Mouse (Mus musculus) gastrocnemius, postnatal 25 days (tissue): ENCODE results near the gene Ypel2. TPM values are rescaled to one million over a fixed set of nuclear protein-coding genes. Genes with fewer than 3 reads are reported as not detected.

Source experiments
- DNase-seq: peaks from one replicate; pipeline ENCODE4 v3.0.0; 2022
- total RNA-seq, 2 experiments: library from RNA; stranded (reverse); gene quantifications; 1 replicate in 1 of 2; 2 replicates in 1 of 2; pipeline ENCODE4 v1.2.3; 2021

Ypel2 gene
- total RNA-seq, 2 experiments from 2014 or later = 3.7 to 8.0 TPM

DNA sequence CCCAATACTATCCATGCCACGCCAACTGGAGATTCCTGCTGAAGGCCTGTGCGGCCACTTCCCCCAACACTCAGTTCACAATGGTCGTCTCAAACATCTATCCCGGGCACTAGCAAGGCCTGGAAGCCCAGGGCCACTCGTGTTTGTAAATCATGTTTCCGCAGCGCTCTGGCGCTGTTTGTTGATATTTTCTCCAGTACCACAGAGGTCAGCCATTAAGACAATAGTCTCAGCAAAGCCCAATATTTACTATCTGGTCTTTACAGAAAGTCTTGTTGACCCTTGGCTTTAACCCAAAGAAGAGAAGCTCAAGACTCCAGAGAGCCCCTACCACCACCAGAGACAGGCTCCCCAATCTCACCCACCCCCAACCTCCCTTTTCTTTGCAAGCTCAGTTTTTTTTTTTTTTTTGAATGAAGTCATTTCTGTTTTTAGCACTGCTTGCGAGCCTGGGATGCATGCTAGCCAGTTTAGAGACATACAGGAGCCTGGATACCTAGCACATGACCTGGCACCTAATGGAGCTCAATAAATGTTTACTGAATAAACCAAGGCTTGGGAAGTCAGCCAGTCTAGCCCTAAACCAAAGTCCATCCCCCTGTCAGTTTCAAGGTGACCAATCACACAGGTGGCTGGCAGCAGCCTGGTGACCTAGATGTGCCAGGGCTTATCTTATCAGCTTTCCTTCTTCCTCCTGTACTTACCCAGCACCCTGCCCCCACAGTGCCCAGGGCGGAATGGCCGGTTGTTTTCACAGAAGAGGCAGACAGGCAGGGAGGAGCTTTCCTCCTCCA is 31.8 kb downstream of the Ypel2 start:
- no peak for DNase-seq

DNA sequence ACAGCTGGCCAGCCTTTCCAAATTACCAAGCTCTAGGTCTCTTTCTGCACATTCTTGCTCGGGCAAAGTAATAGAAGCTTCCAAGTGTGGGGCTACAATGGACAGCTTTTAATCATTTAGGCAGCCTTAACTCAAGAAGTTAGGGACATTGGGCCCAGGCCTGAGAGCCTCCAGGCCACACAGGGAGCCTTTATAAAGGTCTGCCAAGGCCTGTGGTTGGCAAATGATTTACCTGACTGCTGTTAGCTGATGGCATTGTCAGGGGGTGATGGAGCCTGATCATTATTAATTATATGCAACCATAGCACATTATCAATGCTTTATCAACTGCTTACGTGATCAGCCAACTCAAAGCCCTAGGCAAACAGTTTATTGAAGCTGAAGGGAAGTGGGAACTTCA is 33.2 kb downstream of the Ypel2 start:
- DNase-seq = no peak

DNA sequence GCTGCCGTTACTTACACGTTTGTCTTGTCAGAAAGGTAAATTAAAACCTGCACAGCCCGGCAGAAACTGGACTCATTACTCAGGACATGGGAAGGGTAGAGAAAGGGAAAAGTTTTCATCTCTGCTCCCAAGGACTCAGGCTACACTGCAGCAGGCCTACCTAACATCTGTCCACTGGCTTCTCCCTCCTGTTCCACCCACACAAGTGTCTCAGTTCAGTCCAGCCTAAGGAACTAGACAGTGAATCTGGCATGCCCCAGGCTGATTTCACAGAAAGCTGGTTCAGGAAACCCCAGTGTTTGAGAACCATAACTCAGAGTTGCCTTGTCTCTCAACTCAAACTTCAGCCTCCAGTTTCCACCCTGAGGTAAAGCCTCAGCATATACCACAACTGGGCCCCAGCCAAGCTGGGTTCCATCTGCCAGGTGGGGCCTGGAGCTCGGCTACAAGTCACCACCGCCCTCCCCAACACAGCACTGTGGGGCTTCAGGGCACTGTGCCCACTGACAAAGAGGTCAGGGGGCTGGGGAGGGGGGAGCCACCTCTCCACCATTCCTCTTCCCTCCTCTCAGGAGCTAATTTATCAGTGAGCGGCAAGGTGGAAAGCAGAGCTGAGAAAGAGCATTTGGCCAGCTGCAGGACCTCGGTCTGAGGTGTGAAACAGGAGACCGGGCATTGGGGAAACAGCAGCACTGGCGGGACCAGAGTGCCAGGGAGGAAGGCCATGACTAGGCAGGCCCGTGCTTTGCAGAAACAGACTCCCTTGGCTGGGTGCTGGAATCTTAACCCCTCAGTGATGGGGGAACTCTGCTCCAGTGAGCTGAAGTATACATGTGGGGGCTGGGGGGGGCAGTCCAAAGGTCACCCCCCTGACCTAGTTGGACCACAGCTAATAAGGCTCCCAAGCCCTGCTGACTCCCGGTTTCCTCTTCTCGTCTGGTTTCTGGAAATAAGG is 34.5 kb downstream of the Ypel2 start:
- DNase-seq = peak; percentile 56

DNA sequence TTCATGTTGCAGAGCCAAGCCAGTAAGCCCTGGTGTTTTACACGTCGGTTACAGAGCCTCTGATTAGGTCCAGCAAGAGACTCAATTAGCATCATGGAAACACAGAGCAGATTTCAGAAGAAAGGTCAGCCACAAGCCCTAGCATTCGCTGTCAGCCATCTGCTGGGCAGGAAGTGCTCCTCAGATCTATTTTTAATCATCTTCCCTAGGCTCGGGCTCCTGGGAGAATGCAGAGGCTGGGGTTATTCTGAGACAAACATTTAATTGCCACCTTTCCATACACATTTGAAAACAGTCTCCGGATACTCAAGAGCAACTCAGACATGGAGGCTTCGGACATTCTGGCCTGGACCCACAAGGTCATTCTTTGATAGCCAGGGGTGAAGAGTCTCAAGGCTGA is 35.3 kb downstream of the Ypel2 start:
- peak; percentile 35 for DNase-seq

DNA sequence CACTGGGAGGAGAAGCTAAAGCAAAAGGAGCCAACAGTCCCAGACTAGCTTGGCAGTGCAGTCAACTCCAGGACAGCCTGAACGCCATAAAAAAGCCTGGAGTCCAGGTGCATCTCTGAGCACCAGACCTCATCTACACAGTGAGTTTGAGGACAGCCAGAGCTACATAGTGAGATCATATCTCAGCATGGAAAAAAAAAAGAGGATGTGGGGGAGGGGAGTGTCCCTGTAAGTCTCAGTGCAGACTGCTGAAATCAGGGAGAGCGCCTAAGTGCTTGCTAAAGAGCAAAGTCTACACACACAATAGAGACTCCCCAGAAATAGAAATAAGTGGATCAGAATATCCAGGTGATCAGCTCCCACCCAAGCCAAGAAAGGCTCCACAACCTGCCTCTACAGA is 37.1 kb downstream of the Ypel2 start:
- no peak for DNase-seq

DNA sequence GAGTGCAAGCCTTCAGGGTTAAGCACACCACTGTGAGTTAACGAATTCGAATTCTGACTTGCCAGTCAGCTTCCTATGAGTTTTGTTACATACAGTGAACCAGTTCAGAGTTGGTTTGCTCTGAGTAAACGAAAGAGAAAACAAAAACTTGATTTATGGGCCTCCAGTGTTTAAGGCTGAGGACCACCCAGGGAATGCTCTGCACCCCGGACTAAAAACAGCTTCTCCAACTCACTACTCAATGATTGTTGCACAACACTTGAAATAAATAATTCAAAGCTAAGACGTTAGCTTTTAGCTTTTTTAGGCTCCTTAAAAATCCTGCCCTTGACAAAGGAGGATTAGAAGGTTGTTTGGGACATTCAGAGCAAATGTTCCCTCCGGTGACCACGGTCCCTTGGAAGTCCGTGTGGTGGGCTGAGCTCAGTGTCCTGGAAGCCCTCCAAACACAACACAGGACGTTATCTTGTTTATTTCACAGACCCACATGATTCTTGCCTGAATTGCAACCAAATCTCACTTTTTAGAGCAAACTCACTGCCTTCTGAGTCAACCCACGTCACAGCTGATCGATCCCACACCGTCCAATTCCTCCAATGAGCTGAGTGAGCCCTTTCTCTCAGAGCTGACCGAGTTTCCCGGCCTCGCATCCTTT is 38.8 kb downstream of the Ypel2 start:
- no peak for DNase-seq

DNA sequence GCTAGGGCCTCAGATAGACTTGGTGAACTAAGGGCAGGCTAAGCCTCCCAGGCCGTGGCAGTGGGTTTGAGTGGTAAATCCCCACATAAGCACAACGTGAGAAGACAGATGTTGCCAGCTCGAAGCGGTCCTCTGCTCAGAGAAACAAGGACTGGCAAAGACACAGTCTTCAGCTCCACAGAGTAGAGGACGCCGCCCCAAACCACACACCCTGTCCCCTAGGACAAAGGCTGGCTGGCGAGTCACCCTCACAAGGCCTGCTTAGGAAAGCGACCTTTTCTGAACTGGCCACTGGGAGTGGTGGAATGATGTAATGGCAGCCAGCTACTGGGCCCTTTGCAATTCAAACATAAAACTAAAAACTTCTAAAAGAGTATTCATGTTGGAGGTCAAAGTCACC is 40.4 kb downstream of the Ypel2 start:
- DNase-seq = peak; percentile 67

DNA sequence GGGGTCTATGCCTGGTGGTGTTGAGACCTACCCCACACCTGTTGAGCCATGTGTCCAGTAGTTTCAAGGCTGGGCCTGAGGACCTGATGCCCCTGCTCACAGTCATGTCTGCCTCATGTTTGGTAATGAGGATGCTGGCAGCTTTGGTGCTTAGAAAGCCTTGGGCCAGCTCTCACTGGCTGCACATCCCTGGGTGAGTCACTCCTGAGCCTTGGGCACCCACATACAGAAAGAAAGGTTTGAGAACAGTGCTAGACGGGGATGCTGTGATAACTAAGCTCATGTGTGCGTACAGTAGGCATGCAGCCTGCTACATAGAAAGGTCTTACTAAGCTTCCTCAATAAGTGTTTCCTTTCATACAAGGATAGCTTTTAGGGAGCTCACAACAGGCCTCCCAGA is 40.8 kb downstream of the Ypel2 start:
- DNase-seq = no peak

DNA sequence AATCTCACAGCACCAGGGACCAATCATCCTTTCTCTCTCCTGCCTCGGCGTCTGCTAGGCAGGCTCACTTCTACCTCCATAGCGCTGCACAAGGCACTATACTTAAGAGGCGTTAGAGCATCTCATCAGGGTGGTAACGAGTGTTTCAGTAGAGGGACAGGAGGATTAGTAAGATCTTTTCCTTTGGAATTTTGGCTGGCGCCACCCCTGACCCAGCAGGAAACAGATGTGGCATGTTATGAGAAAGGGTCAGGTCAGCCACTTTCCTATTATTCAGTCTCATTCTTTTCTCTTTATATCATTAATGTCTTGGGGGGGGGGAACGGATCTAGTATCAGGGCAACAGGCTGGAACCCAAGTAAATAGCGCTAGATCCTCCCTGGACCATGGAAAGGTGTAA is 41.8 kb downstream of the Ypel2 start:
- no peak for DNase-seq

DNA sequence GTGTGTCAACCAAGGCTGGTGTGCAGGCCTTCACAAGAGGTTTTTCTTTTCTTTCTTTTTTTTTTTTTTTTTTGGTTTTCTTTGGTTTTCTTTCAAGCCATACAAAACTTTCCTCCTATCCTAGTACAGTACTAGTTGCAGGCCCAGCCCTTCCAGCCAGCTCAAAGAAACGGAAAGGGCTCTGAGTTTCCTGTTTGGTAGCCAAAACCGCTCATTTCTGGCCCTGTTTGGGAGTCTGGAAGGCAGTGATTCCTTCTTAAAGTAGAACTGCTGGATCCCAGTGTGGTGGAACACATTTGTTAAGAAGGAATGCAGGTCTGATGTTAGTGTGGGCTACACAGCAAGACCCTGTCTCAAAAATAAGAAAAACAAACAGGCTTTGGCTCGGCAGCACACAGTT is 43.0 kb downstream of the Ypel2 start:
- DNase-seq = peak; percentile 30

DNA sequence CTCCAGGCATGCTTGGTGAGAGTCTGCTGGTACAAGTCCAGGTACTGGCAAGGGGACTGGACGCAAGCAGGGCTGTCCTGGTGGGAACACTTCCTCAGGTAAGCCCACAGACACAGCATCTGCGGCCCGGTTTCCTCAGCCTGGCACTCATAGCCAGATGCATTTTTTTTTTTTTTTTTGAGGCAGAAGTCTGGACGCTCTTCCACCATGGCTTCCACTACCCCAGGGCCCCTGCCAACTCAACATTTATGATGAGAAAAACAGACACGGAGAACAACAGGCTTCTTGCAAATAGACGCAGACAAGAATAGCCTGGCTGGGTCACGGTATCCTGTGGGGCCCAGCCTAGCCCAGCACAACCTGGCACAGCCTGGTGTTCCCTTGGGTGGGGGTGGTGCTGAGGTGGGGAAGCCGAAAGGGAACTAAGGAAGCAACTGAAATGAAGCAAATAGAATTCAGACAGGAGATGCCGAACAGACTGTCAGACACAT is 43.5 kb downstream of the Ypel2 start:
- DNase-seq = peak; percentile 66

DNA sequence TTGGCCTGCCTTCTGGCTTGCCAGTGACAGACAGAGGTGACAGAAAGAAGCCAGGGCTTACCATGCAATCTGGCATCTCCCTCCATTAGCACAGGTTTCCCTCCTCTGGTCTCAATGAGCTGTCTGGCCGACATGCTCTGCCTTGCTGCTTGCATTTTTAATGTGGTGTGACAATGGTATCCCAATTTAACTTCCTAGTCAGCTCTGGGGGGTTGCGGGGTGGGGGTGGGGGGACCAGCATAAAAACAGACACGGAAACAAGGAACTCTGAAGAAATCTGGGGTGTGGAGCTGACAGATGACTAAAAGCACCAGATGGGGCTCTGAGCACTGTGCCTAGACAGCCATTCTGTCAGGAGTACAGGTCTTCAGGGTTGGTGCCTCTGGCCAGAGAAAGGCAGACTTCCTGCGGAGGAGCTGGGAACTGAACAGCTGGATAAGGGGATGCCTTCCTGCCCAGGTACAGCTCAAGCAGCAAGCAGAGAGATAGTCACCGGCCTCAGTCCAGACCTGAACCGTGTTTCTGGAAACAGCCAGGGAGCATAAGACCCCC is 46.8 kb downstream of the Ypel2 start:
- no peak for DNase-seq

DNA sequence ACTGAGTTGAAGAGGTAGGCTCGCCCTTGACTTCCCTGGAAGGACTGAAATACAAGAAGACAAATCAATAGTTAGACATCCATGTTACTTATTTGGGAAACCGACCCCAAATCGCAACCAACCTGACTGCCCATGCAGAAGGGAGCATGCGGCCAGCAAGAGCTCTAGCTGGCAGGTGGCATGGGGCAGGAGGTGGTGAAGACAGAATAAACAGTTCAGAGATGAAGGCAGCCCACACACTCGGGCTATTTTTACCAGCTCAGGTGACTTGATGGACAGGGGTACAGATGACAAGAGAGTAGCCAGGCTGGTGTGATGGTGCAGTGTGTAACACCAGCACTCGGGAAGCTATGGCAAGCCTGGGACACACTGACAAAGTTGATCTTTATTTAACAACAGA is 47.6 kb downstream of the Ypel2 start:
- no peak for DNase-seq

DNA sequence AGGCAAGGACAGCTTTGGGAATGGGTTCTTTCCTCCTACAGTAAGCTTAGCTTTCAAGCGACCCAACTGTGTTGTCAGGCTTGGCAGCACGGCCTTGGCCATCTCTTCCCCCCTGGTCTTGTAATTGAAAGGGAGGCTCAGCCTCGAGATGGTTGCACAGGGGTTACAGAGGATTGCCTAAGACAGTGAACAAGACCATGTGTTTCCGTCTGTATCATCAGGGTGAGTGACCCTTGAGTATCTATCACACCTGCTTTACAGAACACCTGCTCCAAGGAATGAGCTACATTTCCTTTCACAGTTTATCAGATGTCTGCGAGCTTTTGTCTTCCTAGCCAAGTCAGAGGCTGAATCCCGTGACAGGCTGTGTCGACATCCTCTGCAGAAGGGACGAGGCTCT is 48.4 kb downstream of the Ypel2 start:
- DNase-seq = no peak

DNA sequence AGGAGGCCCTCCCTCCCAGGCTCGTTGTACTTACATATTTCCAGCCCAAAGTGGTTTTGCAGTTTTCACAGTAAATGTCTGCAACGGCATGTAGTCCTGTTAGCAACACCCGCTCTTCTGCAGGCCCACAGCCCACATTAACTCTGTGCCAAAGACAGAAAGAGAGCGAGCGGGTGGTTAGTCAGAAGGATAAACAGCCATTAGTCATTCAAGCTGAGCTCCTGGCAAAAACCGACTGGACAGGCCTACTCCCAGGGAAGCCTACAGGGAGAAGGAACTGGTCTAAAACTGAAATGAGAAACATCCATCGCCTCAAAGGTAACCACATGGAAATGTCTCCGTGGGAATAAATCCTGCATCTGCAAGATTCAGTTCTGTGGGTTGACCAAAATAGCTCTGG is 49.0 kb downstream of the Ypel2 start:
- DNase-seq = no peak

DNA sequence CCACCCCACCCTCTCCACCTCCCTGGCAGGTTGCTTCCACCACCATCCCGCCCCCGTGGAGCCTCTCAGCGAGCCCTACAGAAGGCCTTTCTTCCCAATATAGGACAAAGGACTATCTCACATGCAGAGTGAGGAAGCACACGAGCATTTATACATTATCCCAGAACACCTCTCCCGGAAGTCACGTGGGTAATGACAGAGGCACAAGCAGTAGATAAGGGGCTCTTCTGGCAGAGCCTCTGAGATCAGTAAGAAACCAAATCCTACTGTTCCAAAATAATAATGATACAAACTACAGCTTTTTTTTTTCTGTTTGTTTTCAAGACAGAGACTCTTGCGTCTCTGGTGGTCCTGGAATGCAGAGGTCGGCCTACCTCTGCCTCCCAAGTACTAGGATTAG is 51.6 kb downstream of the Ypel2 start:
- no peak for DNase-seq

DNA sequence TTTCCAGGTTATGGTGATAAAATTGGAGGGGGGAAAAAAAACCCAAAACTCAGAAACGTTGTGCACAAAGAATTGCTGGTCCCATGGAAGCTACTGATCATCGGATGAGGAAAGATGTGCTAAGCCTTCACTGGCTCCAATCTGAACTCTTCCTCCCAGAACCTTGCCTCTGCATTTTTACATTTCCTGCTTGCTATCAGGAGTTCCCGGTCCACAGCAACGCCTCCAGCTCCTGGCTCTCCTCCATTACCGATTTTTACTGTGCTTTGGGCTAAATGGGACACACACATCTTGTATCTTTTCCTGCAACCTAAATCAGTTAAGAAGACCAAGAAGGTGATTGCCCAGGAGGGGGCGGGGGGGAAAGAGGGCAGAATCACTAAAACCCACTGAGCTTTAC is 54.0 kb downstream of the Ypel2 start:
- DNase-seq = no peak

DNA sequence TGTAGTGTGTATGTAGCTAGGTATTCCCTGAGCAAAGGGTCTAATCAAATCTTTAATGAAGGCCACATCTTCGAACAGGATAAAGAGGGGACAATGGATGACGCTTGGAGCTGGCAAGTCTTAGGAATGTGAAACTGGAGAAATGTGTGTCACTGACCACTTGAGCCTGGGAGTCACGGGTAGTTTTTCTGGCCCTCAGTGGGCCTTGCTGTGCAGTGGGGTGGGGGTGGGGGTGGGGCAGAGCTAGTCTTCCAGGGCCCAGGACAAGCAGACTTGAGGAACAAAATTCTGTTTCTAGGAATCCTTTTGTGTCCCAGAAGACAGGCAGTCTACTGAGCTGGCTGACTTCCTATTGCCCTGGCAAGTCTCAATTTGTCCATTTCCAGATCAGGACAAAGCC is 55.0 kb downstream of the Ypel2 start:
- DNase-seq = no peak

DNA sequence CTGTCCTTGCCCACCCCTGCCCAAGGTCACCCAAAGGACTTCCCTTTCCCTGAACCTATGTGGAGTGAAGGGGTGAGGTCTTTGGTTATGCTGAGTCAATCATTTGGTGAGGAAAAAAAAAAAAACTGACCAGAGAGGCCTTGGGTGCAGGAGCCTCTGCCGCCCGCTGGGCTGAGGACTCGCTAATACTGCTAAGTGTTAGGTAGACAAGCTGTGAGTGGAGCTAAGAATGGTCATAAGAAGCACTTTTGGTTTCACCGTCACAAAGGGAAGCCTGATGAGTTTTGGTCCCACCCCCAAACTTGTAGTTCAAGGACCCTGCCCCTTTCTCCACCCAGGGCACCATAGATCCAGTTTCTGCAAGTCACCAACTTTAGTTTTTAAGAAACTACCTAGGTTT is 55.4 kb downstream of the Ypel2 start:
- no peak for DNase-seq

DNA sequence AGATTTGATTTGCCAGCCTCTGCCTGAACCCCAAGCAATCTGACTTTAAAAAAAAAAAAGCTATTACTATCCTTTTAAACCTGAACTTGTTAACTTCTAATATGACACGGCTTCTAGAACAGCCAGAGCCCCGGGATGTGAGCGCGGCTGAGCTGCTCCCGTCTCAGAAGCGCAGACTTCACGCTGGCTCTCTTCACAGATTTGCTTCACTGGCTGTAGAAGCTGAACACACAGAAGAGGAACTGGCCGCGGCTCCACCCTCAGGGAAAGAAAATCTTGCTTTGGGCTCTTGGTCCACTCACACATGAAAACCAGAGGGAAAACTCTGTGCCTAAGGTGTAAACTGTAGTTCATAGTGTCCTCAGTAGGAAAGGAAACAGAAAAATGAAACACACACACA is 56.6 kb downstream of the Ypel2 start:
- no peak for DNase-seq

DNA sequence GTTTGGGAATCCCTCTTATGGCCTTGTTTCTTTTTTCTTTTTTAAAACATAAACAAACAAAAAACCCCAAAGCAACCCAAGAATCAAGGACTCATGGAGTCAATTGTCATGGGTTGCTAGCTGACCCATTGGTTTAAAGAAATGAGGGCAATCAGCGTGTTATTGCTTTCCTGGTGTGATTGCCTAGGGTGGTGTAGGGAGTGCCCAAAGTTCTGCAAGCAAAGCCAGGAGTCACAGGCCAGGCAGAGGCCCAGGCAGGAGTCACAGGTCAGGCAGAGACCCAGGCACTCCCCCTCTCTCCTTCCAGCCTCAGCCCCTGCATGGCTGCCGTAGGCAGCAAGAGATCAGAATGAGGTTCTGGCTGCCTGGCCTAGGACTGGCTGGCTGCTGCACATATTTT is 58.6 kb downstream of the Ypel2 start:
- no peak for DNase-seq

DNA sequence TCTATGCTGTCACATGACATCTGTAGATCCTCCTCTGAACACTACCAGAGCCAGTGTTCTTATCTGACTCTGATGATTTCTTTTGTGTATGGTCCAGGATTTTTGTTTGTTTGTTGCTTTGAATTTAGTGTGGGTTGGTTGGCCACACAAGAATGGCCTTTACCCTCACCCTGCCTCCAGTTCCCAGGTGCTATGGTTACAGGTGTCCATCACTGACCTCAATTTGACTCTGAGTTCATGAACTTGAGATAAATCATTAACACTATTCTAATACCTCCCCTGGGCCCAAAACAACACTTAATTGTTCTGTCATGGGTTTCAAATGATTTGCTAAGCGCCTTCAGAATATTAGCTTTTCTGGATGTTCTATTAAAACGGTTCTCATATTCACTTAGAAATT is 61.3 kb downstream of the Ypel2 start:
- DNase-seq = no peak
